Mouse (Mus musculus): ENCODE data around the gene Crebzf. TPM values are rescaled to one million over a fixed set of nuclear protein-coding genes. Genes with fewer than 3 reads are reported as not detected.

The Crebzf gene
- polyA plus RNA-seq, 1 experiment = 91.7 TPM

- Histone ChIP-seq H3K4me3 (ENCODE audit: control insufficient read depth, insufficient read depth, low read length) (no peak overlapping the region), H3K4me1 (replicated peaks; ENCODE audit: control insufficient read depth, insufficient read depth, low read length) (no peaks in the 10 kb centered on the region), H3K27ac (ENCODE audit: control insufficient read depth, insufficient read depth, low read length) (no peak overlapping the region), H3K36me3 (ENCODE audit: control insufficient read depth, insufficient read depth, low read length) (no peaks in the 10 kb centered on the region), H3K27me3 (ENCODE audit: control insufficient read depth, insufficient read depth, low read length) (no peaks in the 10 kb centered on the region)
- TF ChIP-seq CTCF (IDR thresholded peaks at IDR 0.05; ENCODE audit: borderline replicate concordance, control insufficient read depth, extremely low read depth, insufficient read depth, low read length, poor library complexity) = no peak
- DNase-seq = no peak
Measured at GRCm38 (mm10) chr7:90432221-90432620, 10.3 kb upstream of the Crebzf start.

DNA sequence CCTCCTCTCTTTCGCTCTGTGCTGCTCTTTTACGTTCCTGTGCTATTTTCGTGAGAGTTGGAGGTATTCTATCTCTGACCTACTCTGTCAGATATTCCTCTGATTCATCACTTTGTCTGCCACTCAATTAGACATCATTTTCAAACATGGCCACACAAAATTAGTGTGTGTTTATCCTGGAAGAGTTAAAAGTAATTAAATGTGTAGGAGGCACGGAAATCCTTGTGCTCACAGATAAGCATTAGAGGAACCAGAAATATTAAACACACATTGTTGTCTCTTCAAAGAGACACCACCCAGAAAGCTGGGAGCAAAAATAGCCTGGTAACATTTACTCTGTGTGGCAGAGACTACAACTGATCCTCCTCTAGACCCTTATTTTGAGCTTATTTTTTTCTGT, 2.5 kb upstream of the Crebzf start:
- no peak overlapping the region for H3K4me3 ChIP-seq (ENCODE audit: control insufficient read depth, insufficient read depth, low read length)
- no peaks in the 10 kb centered on the region for H3K27me3 ChIP-seq (ENCODE audit: control insufficient read depth, insufficient read depth, low read length)
- no peak overlapping the region for H3K27ac ChIP-seq (ENCODE audit: control insufficient read depth, insufficient read depth, low read length)
- no peak for TF ChIP-seq POLR2A (IDR thresholded peaks at IDR 0.05; ENCODE audit: control insufficient read depth, extremely low read depth, insufficient read depth, low read length, poor library complexity)
- TF ChIP-seq CTCF (IDR thresholded peaks at IDR 0.05; ENCODE audit: borderline replicate concordance, control insufficient read depth, extremely low read depth, insufficient read depth, low read length, poor library complexity) = no peak
- H3K4me1 ChIP-seq (replicated peaks; ENCODE audit: control insufficient read depth, insufficient read depth, low read length) = peaks cover 5% of the 10 kb centered on the region
- WGBS = 96% methylated on average over 4 of the region's 4 CpGs
- no peak for DNase-seq
- H3K36me3 ChIP-seq (ENCODE audit: control insufficient read depth, insufficient read depth, low read length) = no peaks in the 10 kb centered on the region

GRCm38 (mm10) chr7:90442070-90442469, 459 bp upstream of the Crebzf start:
- 8% methylated on average over 4 of the region's 4 CpGs for WGBS
- Histone ChIP-seq H3K27me3 (ENCODE audit: control insufficient read depth, insufficient read depth, low read length) (no peaks in the 10 kb centered on the region), H3K4me3 (ENCODE audit: control insufficient read depth, insufficient read depth, low read length) (no peak overlapping the region), H3K27ac (ENCODE audit: control insufficient read depth, insufficient read depth, low read length) (no peak overlapping the region; the same call in 1 of the 2 replicates), H3K4me1 (replicated peaks; ENCODE audit: control insufficient read depth, insufficient read depth, low read length) (peaks cover 5% of the 10 kb centered on the region), H3K36me3 (ENCODE audit: control insufficient read depth, insufficient read depth, low read length) (no peaks in the 10 kb centered on the region; the same call in 1 of the 2 replicates)
- DNase-seq = no peak
- TF ChIP-seq CTCF (IDR thresholded peaks at IDR 0.05; ENCODE audit: borderline replicate concordance, control insufficient read depth, extremely low read depth, insufficient read depth, low read length, poor library complexity) (no peak), POLR2A (IDR thresholded peaks at IDR 0.05; ENCODE audit: control insufficient read depth, extremely low read depth, insufficient read depth, low read length, poor library complexity) (no peak)

GRCm38 (mm10) chr7:90443101-90444091, 867 bp downstream of the Crebzf start:
- no peak overlapping the region for H3K27ac ChIP-seq (ENCODE audit: control insufficient read depth, insufficient read depth, low read length)
- no peaks in the 10 kb centered on the region for H3K27me3 ChIP-seq (ENCODE audit: control insufficient read depth, insufficient read depth, low read length)
- peak overlapping the region; percentile 71 for H3K4me3 ChIP-seq (ENCODE audit: control insufficient read depth, insufficient read depth, low read length)
- no peaks in the 10 kb centered on the region; the same call in 1 of the 2 replicates for H3K36me3 ChIP-seq (ENCODE audit: control insufficient read depth, insufficient read depth, low read length)
- TF ChIP-seq POLR2A (IDR thresholded peaks at IDR 0.05; ENCODE audit: control insufficient read depth, extremely low read depth, insufficient read depth, low read length, poor library complexity) (no peak), CTCF (IDR thresholded peaks at IDR 0.05; ENCODE audit: borderline replicate concordance, control insufficient read depth, extremely low read depth, insufficient read depth, low read length, poor library complexity) (no peak)
- H3K4me1 ChIP-seq (replicated peaks; ENCODE audit: control insufficient read depth, insufficient read depth, low read length) = no peaks in the 10 kb centered on the region
- under 1% methylated on average over 123 of the region's 123 CpGs for WGBS
- peak; percentile 69 for DNase-seq

- Histone ChIP-seq H3K36me3 (ENCODE audit: control insufficient read depth, insufficient read depth, low read length) (peaks cover 3% of the 10 kb centered on the region; the same call in 1 of the 2 replicates), H3K4me1 (replicated peaks; ENCODE audit: control insufficient read depth, insufficient read depth, low read length) (no peaks in the 10 kb centered on the region), H3K27me3 (ENCODE audit: control insufficient read depth, insufficient read depth, low read length) (no peaks in the 10 kb centered on the region), H3K27ac (ENCODE audit: control insufficient read depth, insufficient read depth, low read length) (no peak overlapping the region), H3K4me3 (ENCODE audit: control insufficient read depth, insufficient read depth, low read length) (peak overlapping the region; percentile 71)
- no peak for DNase-seq
- no peak for TF ChIP-seq CTCF (IDR thresholded peaks at IDR 0.05; ENCODE audit: borderline replicate concordance, control insufficient read depth, extremely low read depth, insufficient read depth, low read length, poor library complexity)
- no peak for TF ChIP-seq POLR2A (IDR thresholded peaks at IDR 0.05; ENCODE audit: control insufficient read depth, extremely low read depth, insufficient read depth, low read length, poor library complexity)
- 1% methylated on average over 6 of the region's 6 CpGs for WGBS
Measured at GRCm38 (mm10) chr7:90444206-90444605, 1.7 kb downstream of the Crebzf start.

DNA sequence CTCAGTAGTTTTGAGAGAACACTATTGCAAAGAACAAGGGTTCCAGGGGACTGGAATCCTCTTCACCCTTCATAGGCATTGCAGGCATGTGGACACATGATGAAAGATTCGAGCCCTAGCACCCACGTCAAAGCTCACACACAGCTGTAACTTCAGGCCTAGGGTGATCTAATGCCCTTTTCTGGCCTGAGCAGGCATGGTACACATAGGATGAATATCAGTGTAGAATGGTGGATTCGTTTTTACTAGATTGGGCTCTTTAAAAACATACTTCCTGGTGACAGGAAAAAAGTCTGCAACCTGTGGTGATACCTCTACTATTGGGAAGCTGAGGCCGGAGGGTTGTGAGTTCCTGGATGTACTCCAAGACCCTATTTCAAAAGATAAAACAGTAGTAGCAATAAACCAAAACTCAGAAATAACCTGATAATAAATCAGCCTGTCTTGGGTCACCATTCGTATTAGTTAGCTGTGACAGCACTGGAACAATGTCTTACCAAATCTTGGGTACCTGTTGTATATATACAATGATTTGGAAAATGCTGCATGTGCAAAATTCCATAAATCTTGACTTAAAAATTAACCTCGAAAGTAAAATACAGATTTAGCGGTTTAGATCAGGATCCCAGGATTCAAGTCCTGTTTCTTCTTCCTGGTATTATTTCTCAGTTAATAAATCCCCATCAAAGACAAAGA, 13.8 kb downstream of the Crebzf start:
- Histone ChIP-seq H3K4me3 (ENCODE audit: control insufficient read depth, insufficient read depth, low read length) (no peak overlapping the region), H3K36me3 (ENCODE audit: control insufficient read depth, insufficient read depth, low read length) (peaks cover 8% of the 10 kb centered on the region), H3K27me3 (ENCODE audit: control insufficient read depth, insufficient read depth, low read length) (no peaks in the 10 kb centered on the region), H3K27ac (ENCODE audit: control insufficient read depth, insufficient read depth, low read length) (no peak overlapping the region), H3K4me1 (replicated peaks; ENCODE audit: control insufficient read depth, insufficient read depth, low read length) (peaks cover 4% of the 10 kb centered on the region; the same call in 1 of the 2 replicates)
- WGBS = 19% methylated on average over 7 of the region's 7 CpGs
- TF ChIP-seq CTCF (IDR thresholded peaks at IDR 0.05; ENCODE audit: borderline replicate concordance, control insufficient read depth, extremely low read depth, insufficient read depth, low read length, poor library complexity) (no peak), POLR2A (IDR thresholded peaks at IDR 0.05; ENCODE audit: control insufficient read depth, extremely low read depth, insufficient read depth, low read length, poor library complexity) (no peak)
- no peak for DNase-seq
